Mouse (Mus musculus) liver, embryonic 16.5 days (tissue): ENCODE data around the gene Obox6. TPM values are rescaled to one million over a fixed set of nuclear protein-coding genes. Genes with fewer than 3 reads are reported as not detected.

Experiments
- ATAC-seq: fragments of 200-750 bp; cut with Nextera tagmentation; 2 replicates; pipeline ENCODE4 v1.8.0; 2017; ENCODE audit warnings: low read depth, mild to moderate bottlenecking, moderate number of reproducible peaks, moderate library complexity
- H3K27ac ChIP-seq: fragments of 300-500 bp; sonication (generic); 2 replicates; pipeline ENCODE4 v1.5.1; 2014; ENCODE audit warnings: mild to moderate bottlenecking, low read length
- H3K27me3 ChIP-seq: fragments of 300-500 bp; sonication (generic); 2 replicates; pipeline ENCODE4 v1.6.1; 2014; ENCODE audit warnings: low read depth, low read length, mixed read lengths; ENCODE audit not compliant: control insufficient read depth, insufficient read depth
- H3K36me3 ChIP-seq: fragments of 300-500 bp; sonication (generic); 2 replicates; pipeline ENCODE4 v1.6.1; 2014; ENCODE audit warnings: mild to moderate bottlenecking; ENCODE audit not compliant: control insufficient read depth, insufficient read depth
- H3K4me1 ChIP-seq: fragments of 300-500 bp; sonication (generic); 2 replicates; pipeline ENCODE4 v1.6.1; 2014; ENCODE audit warnings: low read depth, low read length, mixed read lengths; ENCODE audit not compliant: control insufficient read depth
- H3K4me2 ChIP-seq: fragments of 300-500 bp; sonication (generic); 2 replicates; pipeline ENCODE4 v1.6.1; 2014; ENCODE audit warnings: low read depth, low read length, mixed read lengths
- H3K4me3 ChIP-seq: fragments of 300-500 bp; sonication (generic); 2 replicates; pipeline ENCODE4 v1.5.1; 2014; ENCODE audit warnings: low read depth, mild to moderate bottlenecking, low read length
- H3K9ac ChIP-seq: fragments of 300-500 bp; sonication (generic); 2 replicates; pipeline ENCODE4 v1.6.1; 2014; ENCODE audit warnings: low read depth, low read length
- H3K9me3 ChIP-seq: fragments of 300-500 bp; sonication (generic); replicated peaks from 2 replicates; pipeline ENCODE4 v1.6.1; 2016; ENCODE audit warnings: low read length; ENCODE audit not compliant: control insufficient read depth
- WGBS: fragments of 180-500 bp; shearing (Covaris S2); extraction: QIAGEN DNeasy Blood & Tissue Kit; methylation state at CpG from one replicate; pipeline ENCODE4 v1.1.7; 2014; ENCODE audit not compliant: insufficient replicate concordance; 5-methylcytosine and 5-hydroxymethylcytosine counted together
- polyA plus RNA-seq: library from polyadenylated mRNA; unstranded; fragments of >200 nt; fragmentation: Nextera tagmentation; extraction: Ambion mirVana; gene quantifications from 2 replicates; pipeline ENCODE4 v1.2.1, GENCODE M21; 2015

Gene Obox6
- polyA plus RNA-seq, result not detected in 2 replicates

DNA sequence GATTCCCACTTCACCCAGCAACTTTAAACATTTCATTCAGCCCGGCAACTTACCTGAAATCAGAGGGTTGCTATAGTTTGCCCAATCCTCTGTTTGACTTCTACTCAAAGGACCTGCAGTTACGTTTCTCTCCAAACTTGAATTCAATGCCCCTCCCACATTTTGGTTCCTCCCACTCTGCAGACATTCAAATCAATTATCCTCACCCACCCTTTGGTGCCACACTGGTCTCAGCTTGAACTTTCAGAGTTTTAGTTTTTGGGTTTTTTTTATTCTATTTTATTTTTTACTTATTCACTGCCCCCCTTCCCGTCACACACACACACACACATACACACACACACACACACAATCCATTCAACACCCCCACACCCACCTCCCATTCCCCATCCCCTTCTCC, at the start of gene Obox6:
Obox6 (minus strand) TSS at position 101 of the 400 bp plus-strand sequence.
- H3K4me1 ChIP-seq, result no peaks in the 10 kb centered on the region
- H3K27ac ChIP-seq, result no peak within 1 kb of the TSS
- no peaks in the 10 kb centered on the region for H3K36me3 ChIP-seq
- H3K9me3 ChIP-seq, result peaks cover 3% of the 10 kb centered on the region
- H3K4me3 ChIP-seq, result no peak within 1 kb of the TSS
- ATAC-seq, result no peak
- no peak within 1 kb of the TSS for H3K4me2 ChIP-seq
- H3K9ac ChIP-seq, result no peak within 1 kb of the TSS
- whole genome bisulfite sequencing, result 54% methylated on average over 3 of the region's 3 CpGs
- no peaks in the 10 kb centered on the region for H3K27me3 ChIP-seq

DNA sequence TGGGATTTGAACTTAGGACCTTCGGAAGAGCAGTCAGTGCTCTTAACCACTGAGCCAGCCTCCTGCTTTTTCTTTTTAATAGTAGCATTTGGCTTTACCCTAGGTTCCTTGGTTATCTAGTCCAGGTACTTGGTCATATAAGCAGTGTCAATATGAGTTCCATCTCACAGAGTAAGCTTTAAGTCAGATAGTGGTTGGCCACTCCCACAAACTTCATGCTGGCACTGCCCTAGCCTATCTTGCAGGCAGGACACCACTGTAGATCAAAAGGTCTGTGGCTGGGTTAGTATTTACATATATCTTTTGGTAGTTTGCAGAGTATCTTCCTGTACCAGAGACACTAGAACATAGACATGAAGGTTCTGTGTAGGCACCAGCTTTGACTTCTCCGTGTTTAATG, 44.6 kb upstream of the Obox6 start:
- Histone ChIP-seq H3K4me2 (no peak overlapping the region), H3K27ac (no peak overlapping the region), H3K27me3 (no peaks in the 10 kb centered on the region), H3K9me3 (no peaks in the 10 kb centered on the region), H3K36me3 (no peaks in the 10 kb centered on the region), H3K4me3 (no peak overlapping the region), H3K4me1 (no peaks in the 10 kb centered on the region), H3K9ac (no peak overlapping the region)
- no peak for ATAC-seq
- WGBS, result 74% methylated on average over 2 of the region's 2 CpGs

DNA sequence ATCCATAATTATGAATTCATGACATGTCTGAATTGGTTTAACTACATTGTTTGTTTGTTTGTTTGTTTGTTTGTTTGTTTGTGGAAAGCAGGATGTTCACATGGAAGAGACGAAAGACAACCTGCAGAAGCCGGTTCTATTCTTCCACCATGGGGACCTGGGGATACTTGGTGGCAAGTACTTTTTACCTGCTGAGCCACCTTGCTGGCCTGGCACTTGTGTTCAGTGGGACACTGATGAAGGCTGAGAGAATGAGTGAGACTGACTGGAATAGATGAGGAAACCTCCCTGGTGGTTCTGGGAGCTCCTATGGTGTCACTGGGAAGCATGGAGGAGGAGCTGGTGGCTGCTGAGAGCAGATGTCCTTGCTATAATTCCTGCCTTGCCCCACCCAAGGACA, 42.8 kb upstream of the Obox6 start, which contains the start of gene Crxos:
Crxos (plus strand) TSS at position 301 of the 400 bp plus-strand sequence.
- H3K27me3 ChIP-seq, result no peaks in the 10 kb centered on the region
- no peaks in the 10 kb centered on the region for H3K9me3 ChIP-seq
- no peak within 1 kb of the TSS for H3K4me2 ChIP-seq
- H3K4me1 ChIP-seq, result no peaks in the 10 kb centered on the region
- no peak for ATAC-seq
- 63% methylated on average over 2 of the region's 2 CpGs for WGBS
- H3K36me3 ChIP-seq, result no peaks in the 10 kb centered on the region
- H3K9ac ChIP-seq, result no peak within 1 kb of the TSS
- H3K27ac ChIP-seq, result no peak within 1 kb of the TSS
- H3K4me3 ChIP-seq, result no peak within 1 kb of the TSS

DNA sequence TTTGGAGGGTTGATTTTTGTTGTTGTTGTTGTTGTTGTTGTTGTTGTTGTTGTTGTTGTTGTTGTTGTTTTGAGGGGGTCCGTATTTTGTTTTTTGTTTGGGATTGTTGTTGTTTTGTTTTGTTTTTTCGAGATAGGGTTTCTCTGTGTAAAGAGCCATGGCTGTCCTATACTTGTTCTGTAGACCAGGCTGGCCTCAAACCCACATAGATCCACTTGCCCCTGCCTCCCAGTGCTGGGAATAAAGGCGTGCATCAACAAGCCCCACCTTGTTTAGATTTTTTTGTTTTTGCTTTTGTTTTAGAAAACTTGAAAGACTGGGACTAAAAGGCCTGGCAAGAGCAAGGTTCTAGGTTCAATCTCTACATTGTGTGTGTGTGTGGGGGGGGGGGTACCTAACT, 42.4 kb upstream of the Obox6 start:
- H3K9me3 ChIP-seq, result no peaks in the 10 kb centered on the region
- no peaks in the 10 kb centered on the region for H3K36me3 ChIP-seq
- H3K4me2 ChIP-seq, result no peak overlapping the region
- no peaks in the 10 kb centered on the region for H3K4me1 ChIP-seq
- H3K27me3 ChIP-seq, result no peaks in the 10 kb centered on the region
- no peak overlapping the region for H3K27ac ChIP-seq
- WGBS, result 40% methylated on average over 3 of the region's 3 CpGs
- ATAC-seq, result no peak
- H3K4me3 ChIP-seq, result no peak overlapping the region
- H3K9ac ChIP-seq, result no peak overlapping the region

DNA sequence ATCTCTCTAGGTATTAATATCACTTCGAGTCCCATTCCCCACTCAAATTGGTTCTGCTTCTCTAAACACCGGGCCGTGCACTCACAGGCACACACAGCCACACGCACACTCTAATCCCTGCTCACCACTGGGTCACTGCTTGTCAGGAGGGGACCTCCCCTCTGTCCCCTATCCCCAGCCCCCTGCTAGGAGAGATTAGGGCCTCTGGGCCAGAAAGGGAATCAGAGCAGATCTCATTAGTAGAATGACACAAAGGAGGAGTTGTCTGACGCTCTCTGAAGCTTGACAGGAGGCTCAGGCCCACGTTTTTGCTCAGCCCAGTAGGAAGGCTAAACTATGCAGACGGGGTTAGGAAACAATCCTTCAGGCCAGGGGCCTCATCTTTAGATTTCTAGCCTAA, 41.9 kb upstream of the Obox6 start:
- Histone ChIP-seq H3K27ac (no peak overlapping the region), H3K9ac (no peak overlapping the region), H3K4me1 (no peaks in the 10 kb centered on the region), H3K9me3 (no peaks in the 10 kb centered on the region), H3K4me3 (no peak overlapping the region), H3K36me3 (no peaks in the 10 kb centered on the region), H3K4me2 (no peak overlapping the region), H3K27me3 (no peaks in the 10 kb centered on the region)
- ATAC-seq, result no peak
- 19% methylated on average over 7 of the region's 7 CpGs for WGBS

DNA sequence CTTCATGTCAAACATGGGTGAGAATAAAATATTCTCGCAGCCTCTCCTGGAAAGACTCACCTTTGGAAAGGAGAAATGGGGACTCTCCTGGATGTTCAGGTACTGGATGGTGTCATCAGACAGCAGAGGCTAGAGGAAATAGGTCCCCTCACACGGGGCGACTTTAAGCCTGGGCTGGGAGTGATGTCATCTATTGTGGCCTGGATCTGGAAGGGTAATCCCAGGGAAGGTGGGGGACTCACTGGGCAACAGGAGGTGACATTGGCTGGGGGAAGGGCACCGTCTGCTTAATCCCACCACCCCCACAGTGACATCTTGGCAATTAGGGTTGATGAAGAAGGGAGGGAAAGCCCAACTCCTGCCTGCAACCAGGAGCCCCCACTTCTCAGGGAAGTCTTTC, 40.3 kb upstream of the Obox6 start, which contains the start of gene Crx:
Crx (minus strand) TSS at position 213 of the 400 bp plus-strand sequence.
- Histone ChIP-seq H3K27me3 (no peaks in the 10 kb centered on the region), H3K4me3 (no peak within 1 kb of the TSS), H3K4me1 (no peaks in the 10 kb centered on the region), H3K4me2 (no peak within 1 kb of the TSS), H3K9me3 (no peaks in the 10 kb centered on the region), H3K9ac (no peak within 1 kb of the TSS), H3K27ac (no peak within 1 kb of the TSS), H3K36me3 (no peaks in the 10 kb centered on the region)
- WGBS, result 16% methylated on average over 4 of the region's 4 CpGs
- no peak for ATAC-seq

DNA sequence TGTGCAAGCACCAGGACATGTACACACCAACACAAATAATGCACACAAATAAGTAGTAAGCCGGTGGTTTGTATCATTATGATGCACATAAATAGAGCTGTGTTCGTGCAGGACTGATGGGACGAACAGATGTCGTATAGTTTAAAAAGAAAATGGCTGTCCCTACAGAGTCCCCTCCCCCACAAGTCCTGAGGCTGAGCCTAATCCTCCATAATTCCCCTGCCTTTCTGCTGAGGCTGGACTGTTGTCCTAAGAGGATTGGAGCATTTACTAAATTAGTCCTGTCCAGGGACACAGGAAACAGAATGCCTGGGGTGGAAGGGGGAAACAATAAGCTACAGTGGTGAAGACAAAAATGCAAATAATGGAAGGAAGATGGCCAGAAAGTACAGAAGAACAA, 24.6 kb upstream of the Obox6 start:
- H3K27ac ChIP-seq, result no peak overlapping the region
- ATAC-seq, result no peak
- H3K36me3 ChIP-seq, result no peaks in the 10 kb centered on the region
- no peaks in the 10 kb centered on the region for H3K4me1 ChIP-seq
- 67% methylated on average over 4 of the region's 4 CpGs for WGBS
- H3K4me2 ChIP-seq, result no peak overlapping the region
- no peak overlapping the region for H3K4me3 ChIP-seq
- H3K9me3 ChIP-seq, result no peaks in the 10 kb centered on the region
- no peak overlapping the region for H3K9ac ChIP-seq
- no peaks in the 10 kb centered on the region for H3K27me3 ChIP-seq

DNA sequence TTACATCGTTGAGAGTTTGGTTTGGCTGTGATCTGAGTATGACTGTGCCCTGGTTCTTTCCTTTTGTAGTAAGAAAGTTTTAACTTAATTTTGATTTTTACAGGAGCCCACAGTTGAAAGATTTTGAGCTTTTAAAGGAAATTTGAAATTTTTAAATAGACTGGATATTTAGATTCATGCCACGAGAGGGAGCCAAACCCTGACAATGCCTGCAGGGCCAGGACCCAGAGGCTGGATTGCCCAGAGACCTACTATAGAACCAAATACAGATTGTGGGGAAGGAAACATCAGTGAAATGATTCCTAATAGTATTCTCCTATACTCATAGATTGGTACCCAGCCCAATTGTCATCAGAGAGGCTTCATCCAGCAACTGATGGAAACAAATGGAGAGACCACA, 20.2 kb upstream of the Obox6 start:
- ATAC-seq, result no peak
- Histone ChIP-seq H3K27me3 (no peaks in the 10 kb centered on the region), H3K36me3 (no peaks in the 10 kb centered on the region), H3K9me3 (no peaks in the 10 kb centered on the region), H3K9ac (no peak overlapping the region), H3K4me1 (no peaks in the 10 kb centered on the region), H3K4me3 (no peak overlapping the region), H3K4me2 (no peak overlapping the region), H3K27ac (no peak overlapping the region)
- 32% methylated on average over 2 of the region's 2 CpGs for WGBS
